Mouse (Mus musculus) heart, embryonic 11.5 days (tissue): ENCODE data around the gene Ndufv1. TPM values are rescaled to one million over a fixed set of nuclear protein-coding genes. Genes with fewer than 3 reads are reported as not detected.

Source experiments
- polyA plus RNA-seq: library from polyadenylated mRNA; unstranded; fragments of >200 nt; fragmentation: Nextera tagmentation; extraction: Ambion mirVana; gene quantifications from 2 replicates; pipeline ENCODE4 v1.2.1, GENCODE M21; 2014

Ndufv1 gene
- polyA plus RNA-seq, 1 experiment from 2014 or later = 369 TPM

Other genes starting within 250 kb of the Ndufv1 start
- 22.2 and 27.6 TPM in 2 replicates for gene Kmt5b, start 245.4 kb downstream of the Ndufv1 start, polyA plus RNA-seq
- gene Chka, start 161.0 kb downstream of the Ndufv1 start, polyA plus RNA-seq = 26.6 and 27.9 TPM in 2 replicates
- gene Tcirg1, start 105.7 kb downstream of the Ndufv1 start, polyA plus RNA-seq = 16.2 and 18.7 TPM in 2 replicates
- gene Ndufs8, start 100.0 kb downstream of the Ndufv1 start, polyA plus RNA-seq = 364 and 376 TPM in 2 replicates
- gene Aldh3b1, start 83.0 kb downstream of the Ndufv1 start, polyA plus RNA-seq = 2.3 and 2.4 TPM in 2 replicates
- 4.5 and 6.2 TPM in 2 replicates for gene Unc93b1, start 77.6 kb downstream of the Ndufv1 start, polyA plus RNA-seq
- not detected in 2 replicates for gene Aldh3b3, start 54.2 kb downstream of the Ndufv1 start, polyA plus RNA-seq
- 0.16 TPM in 1 of 2 replicates, not detected in the other for gene Aldh3b2, start 40.5 kb downstream of the Ndufv1 start, polyA plus RNA-seq
- 8.0 and 11.3 TPM in 2 replicates for gene Acy3, start 26.2 kb downstream of the Ndufv1 start, polyA plus RNA-seq
- gene Tbx10, start 20.1 kb downstream of the Ndufv1 start, polyA plus RNA-seq = 0.11 TPM in 1 of 2 replicates, not detected in the other
- gene Nudt8, start 12.2 kb downstream of the Ndufv1 start, polyA plus RNA-seq = 48.0 and 48.8 TPM in 2 replicates
- 2.3 and 2.5 TPM in 2 replicates for gene Gm49405, start 12.2 kb downstream of the Ndufv1 start, polyA plus RNA-seq
- 64.5 and 65.9 TPM in 2 replicates for gene Doc2g, start 9.5 kb downstream of the Ndufv1 start, polyA plus RNA-seq
- gene Gstp1, start 25.2 kb upstream of the Ndufv1 start, polyA plus RNA-seq = 359 and 387 TPM in 2 replicates
- gene Gstp2, start 33.2 kb upstream of the Ndufv1 start, polyA plus RNA-seq = 2.9 and 3.4 TPM in 2 replicates
- gene Gstp3, start 46.8 kb upstream of the Ndufv1 start, polyA plus RNA-seq = 0.49 TPM in 1 of 2 replicates, not detected in the other
- gene Cabp2, start 68.8 kb upstream of the Ndufv1 start, polyA plus RNA-seq = not detected in 2 replicates
- gene Cdk2ap2, start 84.4 kb upstream of the Ndufv1 start, polyA plus RNA-seq = 63.4 and 64.0 TPM in 2 replicates
- gene Pitpnm1, start 87.2 kb upstream of the Ndufv1 start, polyA plus RNA-seq = 15.5 and 17.3 TPM in 2 replicates
- 91.4 and 93.4 TPM in 2 replicates for gene Aip, start 113.1 kb upstream of the Ndufv1 start, polyA plus RNA-seq
- gene Gpr152, start 127.0 kb upstream of the Ndufv1 start, polyA plus RNA-seq = not detected in 2 replicates
- gene Cabp4, start 131.2 kb upstream of the Ndufv1 start, polyA plus RNA-seq = not detected in 2 replicates
- 109 and 113 TPM in 2 replicates for gene Coro1b, start 135.8 kb upstream of the Ndufv1 start, polyA plus RNA-seq
- gene Ptprcap, start 140.8 kb upstream of the Ndufv1 start, polyA plus RNA-seq = 1.3 and 1.7 TPM in 2 replicates
- gene Rps6kb2, start 150.5 kb upstream of the Ndufv1 start, polyA plus RNA-seq = 34.3 and 38.1 TPM in 2 replicates
- 2.1 and 2.8 TPM in 2 replicates for gene Carns1, start 162.7 kb upstream of the Ndufv1 start, polyA plus RNA-seq
- 1.0 and 1.3 TPM in 2 replicates for gene Tbc1d10c, start 178.5 kb upstream of the Ndufv1 start, polyA plus RNA-seq
- gene Ppp1ca, start 179.3 kb upstream of the Ndufv1 start, polyA plus RNA-seq = 749 and 760 TPM in 2 replicates
- 20.6 and 24.1 TPM in 2 replicates for gene Rad9a, start 188.9 kb upstream of the Ndufv1 start, polyA plus RNA-seq
- 1.2 and 2.5 TPM in 2 replicates for gene Clcf1, start 201.4 kb upstream of the Ndufv1 start, polyA plus RNA-seq
- not detected in 2 replicates for gene AC109138.7, start 201.6 kb upstream of the Ndufv1 start, polyA plus RNA-seq
- gene Pold4, start 219.1 kb upstream of the Ndufv1 start, polyA plus RNA-seq = 17.4 and 19.5 TPM in 2 replicates